Mouse (Mus musculus) G1E (cell line): Measurements from ENCODE around the gene Zfp599. TPM values are rescaled to one million over a fixed set of nuclear protein-coding genes. Genes with fewer than 3 reads are reported as not detected.

Source experiments
- ATAC-seq: 2 replicates; pipeline ENCODE4 v1.8.0; 2016; ENCODE audit warnings: mild to moderate bottlenecking; ENCODE audit not compliant: insufficient number of reproducible peaks, poor library complexity, low FRiP score, severe bottlenecking; ENCODE audit errors: extremely low read depth
- DNase-seq: peaks from one replicate; pipeline ENCODE4 v3.0.0; 2012; ENCODE audit warnings: low spot score
- H3K27me3 ChIP-seq: 2 replicates; pipeline ENCODE4 v1.6.1; 2012; ENCODE audit warnings: mild to moderate bottlenecking, low read length, inconsistent platforms; ENCODE audit not compliant: insufficient read depth
- H3K36me3 ChIP-seq: replicated peaks from 2 replicates; pipeline ENCODE3; 2012; ENCODE audit warnings: mild to moderate bottlenecking, inconsistent platforms
- H3K4me1 ChIP-seq: 2 replicates; pipeline ENCODE4 v1.6.1; 2012; ENCODE audit warnings: low read depth, low read length, inconsistent platforms, mixed read lengths; ENCODE audit not compliant: insufficient read depth
- H3K4me3 ChIP-seq: 2 replicates; pipeline ENCODE4 v1.5.1; 2012; ENCODE audit warnings: low read depth, mild to moderate bottlenecking, inconsistent platforms, low read length, moderate library complexity, mixed read lengths
- H3K9me3 ChIP-seq: replicated peaks from 2 replicates; pipeline ENCODE4 v1.6.1; 2012; ENCODE audit warnings: inconsistent platforms
- CTCF ChIP-seq: IDR thresholded peaks from 2 replicates; pipeline ENCODE4 v1.5.1; 2012; ENCODE audit warnings: low read depth, low read length, inconsistent platforms, mixed read lengths
- GATA1 ChIP-seq: IDR thresholded peaks from 2 replicates; pipeline ENCODE4 v1.6.1; 2012; ENCODE audit warnings: borderline replicate concordance, low read length, inconsistent platforms, mixed read lengths
- GATA2 ChIP-seq: IDR thresholded peaks from 2 replicates; pipeline ENCODE4 v1.6.1; 2012; ENCODE audit warnings: low read depth, low read length, inconsistent platforms, borderline replicate concordance
- POLR2AphosphoS5 ChIP-seq: IDR thresholded peaks from 2 replicates; pipeline ENCODE4 v1.6.1; 2012; ENCODE audit warnings: low read depth, low read length, inconsistent platforms; ENCODE audit not compliant: insufficient replicate concordance
- TAL1 ChIP-seq: conservative IDR thresholded peaks from 2 replicates; pipeline ENCODE4 v1.6.1; 2012; ENCODE audit warnings: low read depth, low read length, inconsistent platforms, mixed read lengths
- polyA plus RNA-seq: library from polyadenylated mRNA; stranded (reverse); fragments of >175 nt; gene quantifications from 2 replicates; pipeline ENCODE4 v1.2.3, GENCODE M21; 2012
- total RNA-seq, 2 experiments: library from RNA; stranded (forward) in 1 of 2; stranded (reverse) in 1 of 2; fragments of 200-1000 nt in 1 of 2; fragments of >200 nt in 1 of 2; fragmentation: Nextera tagmentation in 1 of 2; gene quantifications; 2 replicates each; pipeline ENCODE4 v1.2.3; 2014 to 2017

Gene Zfp599
- total and polyA plus RNA-seq, 3 experiments: 0.13 to 4.9 (median 2.0) TPM

DNA sequence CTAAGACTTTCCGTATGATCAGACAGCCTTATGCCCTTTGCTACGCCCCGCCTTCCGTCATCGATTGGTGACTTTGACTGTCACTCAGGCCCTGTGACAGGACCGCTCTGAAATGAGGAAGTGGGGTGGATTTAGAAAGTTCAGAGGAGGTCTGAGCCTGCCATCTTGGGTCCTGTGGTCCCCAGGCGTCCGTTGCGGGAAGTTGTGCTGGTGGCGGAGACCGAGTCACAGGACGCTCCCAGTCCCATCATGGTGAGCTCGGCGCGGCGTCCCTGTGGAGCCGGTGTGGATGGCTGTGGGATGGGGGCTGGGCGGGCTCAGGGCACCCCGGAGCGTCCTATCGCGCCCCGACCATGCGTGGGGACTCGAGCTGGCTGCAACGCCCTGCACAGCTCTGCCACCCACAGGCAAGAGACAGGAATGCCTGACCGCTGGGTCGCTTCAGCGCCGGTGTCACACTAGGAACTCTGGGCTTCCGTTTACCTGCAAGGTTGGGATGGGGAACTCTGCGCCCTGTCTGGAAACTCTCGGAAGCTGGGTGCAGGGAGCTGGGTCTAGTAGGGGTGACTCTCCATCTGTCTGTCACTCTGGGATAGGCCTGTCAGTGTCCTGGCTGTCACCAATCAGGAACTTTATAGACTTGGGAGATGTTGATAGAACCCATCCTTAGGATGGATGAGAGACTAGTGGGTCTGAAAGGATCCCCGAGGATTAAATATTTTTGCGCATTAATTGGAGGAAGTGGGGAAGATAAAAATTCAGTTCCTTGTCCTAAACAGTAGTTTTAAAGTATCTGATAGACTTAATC, 33.9 kb downstream of the Zfp599 start, which contains the start of gene Zfp809:
Zfp809 (plus strand) TSS at position 134 of the 808 bp plus-strand sequence.
- ATAC-seq: peak; percentile 88
- Histone ChIP-seq H3K4me3 (peak within 1 kb of the TSS; percentile 94), H3K4me1 (peaks cover 16% of the 10 kb centered on the region), H3K27me3 (no peaks in the 10 kb centered on the region), H3K36me3 (peaks cover 17% of the 10 kb centered on the region), H3K9me3 (no peaks in the 10 kb centered on the region; the same call in 1 of the 2 replicates)
- DNase-seq: peak; percentile 87
- no peak for TF ChIP-seq TAL1
- TF ChIP-seq CTCF: peak; percentile 37; the same call in 1 of the 2 replicates

DNA sequence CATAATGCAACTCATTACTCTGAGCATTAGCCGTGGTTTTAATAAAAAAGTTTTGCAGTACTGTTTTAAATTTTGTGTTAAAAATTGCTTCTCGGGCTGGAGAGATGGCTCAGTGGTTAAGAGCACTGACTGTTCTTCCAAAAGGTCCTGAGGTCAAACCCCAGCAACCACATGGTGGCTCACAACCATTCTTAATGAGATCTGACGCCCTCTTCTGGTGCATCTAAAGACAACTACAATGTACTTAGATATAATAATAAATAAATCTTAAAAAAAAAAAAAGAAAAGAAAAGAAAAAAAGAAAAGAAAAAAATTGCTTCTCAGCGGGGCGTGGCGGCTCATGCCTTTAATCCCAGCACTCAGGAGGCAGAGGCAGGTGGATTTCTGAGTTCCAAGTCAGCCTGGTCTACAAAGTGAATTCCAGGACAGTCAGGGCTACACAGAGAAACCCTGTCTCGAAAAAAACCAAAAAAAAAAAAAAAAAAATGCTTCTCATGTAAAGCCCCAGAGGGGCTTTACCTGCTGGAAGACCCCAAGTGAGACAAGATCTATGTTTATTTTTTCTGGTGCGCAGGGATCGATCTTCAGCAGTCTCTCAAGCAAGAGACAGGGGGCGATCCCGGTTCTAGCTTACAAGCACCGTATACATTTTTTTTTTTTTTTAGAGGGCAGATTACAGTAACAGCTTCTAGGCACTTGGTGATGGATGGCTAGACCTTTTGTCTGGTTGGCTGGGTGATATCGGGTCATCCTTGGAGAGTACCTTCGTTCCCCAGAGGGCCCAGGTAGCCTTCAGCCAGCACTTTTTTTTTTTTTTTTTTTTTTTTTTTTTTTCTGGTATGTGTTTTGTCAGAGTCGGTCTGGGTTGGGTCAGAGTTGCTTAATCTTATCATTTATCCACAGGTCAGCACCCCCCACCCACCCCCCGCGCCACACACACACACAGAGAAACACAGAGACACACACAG, 34.9 kb downstream of the Zfp599 start:
- Histone ChIP-seq H3K4me1 (peaks cover 13% of the 10 kb centered on the region), H3K9me3 (no peaks in the 10 kb centered on the region; the same call in 1 of the 2 replicates), H3K27me3 (no peaks in the 10 kb centered on the region), H3K36me3 (peaks cover 14% of the 10 kb centered on the region), H3K4me3 (peak overlapping the region; percentile 94)
- ATAC-seq (peak; percentile 41; the same call in 1 of the 2 replicates), DNase-seq (peak; percentile 27)
- TF ChIP-seq TAL1 (no peak), CTCF (no peak), GATA2 (no peak), POLR2AphosphoS5 (no peak), GATA1 (no peak)

DNA sequence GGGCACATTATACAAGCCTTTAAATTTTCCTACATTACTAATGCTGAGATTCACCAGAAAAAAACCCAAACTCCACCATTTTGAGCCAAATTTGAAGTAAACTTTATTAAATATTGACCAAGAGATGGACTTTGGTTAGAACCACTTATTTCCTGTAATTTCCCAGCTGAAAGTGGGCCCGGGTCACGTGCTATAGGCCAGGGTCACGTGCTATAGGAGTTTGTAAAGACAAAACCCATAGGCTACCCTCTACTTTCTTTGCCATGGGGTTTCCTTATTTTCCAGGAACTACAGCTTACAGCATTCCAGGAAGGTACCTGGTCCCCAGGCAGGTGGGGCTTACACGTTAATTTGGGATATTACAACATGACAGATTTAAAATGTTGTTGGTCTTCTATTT, 35.6 kb downstream of the Zfp599 start:
- no peak for DNase-seq
- no peak for TF ChIP-seq GATA2
- TF ChIP-seq GATA1: no peak
- no peak for TF ChIP-seq TAL1
- no peak for TF ChIP-seq POLR2AphosphoS5
- TF ChIP-seq CTCF: no peak
- Histone ChIP-seq H3K27me3 (no peaks in the 10 kb centered on the region), H3K4me1 (peaks cover 7% of the 10 kb centered on the region), H3K4me3 (no peak overlapping the region), H3K36me3 (peaks cover 8% of the 10 kb centered on the region), H3K9me3 (no peaks in the 10 kb centered on the region; the same call in 1 of the 2 replicates)
- ATAC-seq: no peak

DNA sequence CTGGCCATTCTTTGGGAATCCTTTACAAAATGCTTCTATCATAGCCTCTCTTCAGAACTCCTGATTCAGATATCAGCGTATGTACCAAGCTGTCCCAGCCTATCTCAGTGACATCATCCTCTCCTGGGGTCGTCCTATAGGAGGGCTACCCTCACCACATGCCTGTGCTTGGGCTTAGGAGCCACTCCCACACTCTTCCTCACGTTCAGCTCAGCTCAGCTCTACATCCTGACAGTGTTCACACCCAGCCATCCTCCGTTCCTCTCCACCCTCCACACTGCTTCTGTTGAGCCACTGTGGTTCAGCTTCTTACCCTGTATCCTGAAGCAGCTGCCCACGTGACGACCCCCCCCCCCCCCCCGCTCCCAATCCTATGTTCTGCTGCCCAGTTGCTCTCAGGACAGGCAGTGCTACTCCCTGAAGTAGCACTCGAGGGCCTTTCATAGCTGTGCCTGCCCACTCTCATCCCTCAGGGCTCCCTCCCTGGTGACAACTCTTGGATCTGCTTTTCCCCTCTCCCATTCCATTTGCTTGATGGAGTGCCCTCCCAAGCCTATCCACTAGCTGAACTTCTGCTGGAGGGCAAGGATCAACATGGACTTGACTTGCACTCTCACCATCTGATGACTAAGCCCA, 41.7 kb downstream of the Zfp599 start:
- H3K27me3 ChIP-seq: no peaks in the 10 kb centered on the region
- no peak overlapping the region for H3K4me3 ChIP-seq
- ATAC-seq (no peak), DNase-seq (no peak)
- H3K9me3 ChIP-seq: peaks cover 3% of the 10 kb centered on the region; the same call in 1 of the 2 replicates
- TF ChIP-seq CTCF (no peak), GATA1 (no peak), POLR2AphosphoS5 (no peak), GATA2 (no peak), TAL1 (no peak)
- peaks cover 41% of the 10 kb centered on the region for H3K4me1 ChIP-seq
- H3K36me3 ChIP-seq: no peaks in the 10 kb centered on the region

DNA sequence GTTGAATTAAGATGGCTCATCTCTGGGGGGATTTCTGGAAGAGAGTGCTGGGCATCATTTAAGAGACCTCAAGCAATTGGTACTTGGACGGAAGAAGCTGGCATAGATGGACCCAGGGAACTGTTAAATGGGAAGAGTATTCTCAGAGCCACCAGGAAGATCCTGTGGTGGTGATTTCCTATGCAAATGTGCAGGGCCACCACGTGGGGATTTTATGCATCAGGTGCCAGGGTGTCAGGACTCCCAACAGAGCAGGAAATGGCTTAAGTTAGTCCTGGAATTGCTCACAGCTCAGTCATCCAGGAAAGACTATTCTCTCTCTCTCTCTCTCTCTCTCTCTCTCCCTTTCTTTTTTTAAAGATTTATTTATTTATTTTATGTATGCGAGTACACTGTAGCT, 43.0 kb downstream of the Zfp599 start:
- peaks cover 51% of the 10 kb centered on the region for H3K4me1 ChIP-seq
- TF ChIP-seq GATA2 (no peak), POLR2AphosphoS5 (no peak), CTCF (no peak), TAL1 (no peak), GATA1 (no peak)
- no peaks in the 10 kb centered on the region for H3K36me3 ChIP-seq
- no peak overlapping the region for H3K4me3 ChIP-seq
- H3K27me3 ChIP-seq: no peaks in the 10 kb centered on the region
- peaks cover 3% of the 10 kb centered on the region; the same call in 1 of the 2 replicates for H3K9me3 ChIP-seq
- ATAC-seq (no peak), DNase-seq (no peak)
